Mouse (Mus musculus) mouse trophoblast stem cell (cell line): Measurements from ENCODE around the gene Fam163a.
"Not testable (repeated sequence)": the region's sequence is repeated elsewhere in the genome, so short reads cannot be mapped to it uniquely, and the experiment has no call there.

Experiments
- in situ Hi-C, 2 experiments: fragments of 300-500 bp; cut with MseI, MboI; formaldehyde crosslinking; loops; 2 replicates in 1 of 2; 3 replicates in 1 of 2; pipeline ENCODE4 v1.15.1; 2025

Fam163a gene

GRCm38 (mm10) chr1:156204656-156205131 is at the start of gene Fam163a:
Gene Fam163a, minus strand, starts transcription at chr1:156205026.
- in situ Hi-C loops: no loop called here

DNA sequence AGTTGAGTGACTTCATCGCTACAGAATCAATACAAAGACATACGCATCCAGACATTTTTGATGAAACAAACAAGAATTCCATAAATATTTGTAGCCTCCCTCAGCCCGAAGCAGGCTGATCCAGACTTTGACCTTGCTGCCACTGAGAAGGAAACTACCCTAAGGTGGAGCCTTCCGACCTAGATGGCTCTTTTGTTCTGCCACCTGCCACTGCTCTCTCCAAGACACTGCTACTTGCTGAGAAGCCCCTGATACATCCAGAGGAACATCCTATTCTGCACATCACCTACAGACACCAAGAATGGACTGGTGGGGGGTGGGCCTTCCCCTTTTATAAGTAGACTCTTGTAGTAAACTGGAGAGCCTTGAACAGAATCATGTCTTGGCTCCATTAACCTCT is 46.3 kb upstream of the Fam163a start:
- in situ Hi-C loops: not testable (repeated sequence)

GRCm38 (mm10) chr1:156247893-156248292 is 43.1 kb upstream of the Fam163a start:
- in situ Hi-C loops: no loop called here

DNA sequence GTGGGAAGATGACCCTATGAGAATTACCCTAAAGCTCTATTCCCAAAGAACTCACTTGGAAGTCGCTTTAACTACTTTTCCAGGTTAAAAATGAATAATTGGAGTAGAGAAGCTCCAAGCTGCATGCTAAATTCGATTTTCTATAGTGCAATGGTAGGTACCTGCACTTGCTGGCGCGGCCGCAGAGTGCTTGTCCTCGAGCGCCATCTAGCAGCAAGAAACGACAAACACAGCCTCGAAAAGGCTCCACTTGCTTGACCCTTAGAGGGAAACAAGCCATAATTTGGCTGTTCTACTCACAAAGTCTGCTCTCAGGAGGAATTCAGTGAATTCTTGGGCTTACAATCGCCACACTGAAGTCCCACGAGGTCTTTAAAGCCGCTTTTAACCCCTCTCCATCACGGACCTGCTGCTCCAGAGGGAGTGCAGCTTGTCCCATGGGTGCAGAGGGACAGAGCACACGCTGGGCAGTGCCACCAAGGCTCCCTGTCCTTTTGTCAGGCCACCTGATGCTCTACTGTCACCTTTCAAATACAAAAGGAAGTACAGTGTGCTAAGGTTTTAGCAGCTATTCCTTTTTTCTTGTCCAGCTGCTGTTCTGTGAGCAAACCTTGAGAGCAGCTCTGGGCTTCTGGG is 37.0 kb upstream of the Fam163a start:
- in situ Hi-C loops: no loop called here

DNA sequence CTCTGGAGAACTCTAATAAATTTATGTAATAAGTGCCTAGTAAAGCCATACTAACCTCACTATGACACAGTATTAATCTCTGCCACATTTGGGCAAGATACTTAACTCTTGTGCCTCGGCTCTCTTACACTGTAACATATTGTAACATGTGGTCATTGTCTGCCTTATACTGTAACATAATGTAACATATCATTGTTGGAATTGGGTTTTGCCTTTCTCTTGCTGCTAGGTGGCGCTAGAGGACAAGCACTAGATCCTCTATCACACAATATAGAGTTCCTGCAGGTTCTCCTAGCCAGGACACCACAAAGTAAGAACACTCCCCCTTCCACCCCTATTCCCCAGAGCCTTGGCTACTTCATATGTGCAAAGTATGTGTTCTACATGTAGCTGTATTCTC is 36.2 kb upstream of the Fam163a start:
- in situ Hi-C loops: no loop called here

GRCm38 (mm10) chr1:156231122-156231521 is 26.3 kb upstream of the Fam163a start:
- in situ Hi-C loops: no loop called here

- in situ Hi-C loops: no loop called here
Measured at GRCm38 (mm10) chr1:156230339-156231089, 25.7 kb upstream of the Fam163a start.

GRCm38 (mm10) chr1:156229448-156229847 is 24.6 kb upstream of the Fam163a start:
- in situ Hi-C loops: no loop called here

DNA sequence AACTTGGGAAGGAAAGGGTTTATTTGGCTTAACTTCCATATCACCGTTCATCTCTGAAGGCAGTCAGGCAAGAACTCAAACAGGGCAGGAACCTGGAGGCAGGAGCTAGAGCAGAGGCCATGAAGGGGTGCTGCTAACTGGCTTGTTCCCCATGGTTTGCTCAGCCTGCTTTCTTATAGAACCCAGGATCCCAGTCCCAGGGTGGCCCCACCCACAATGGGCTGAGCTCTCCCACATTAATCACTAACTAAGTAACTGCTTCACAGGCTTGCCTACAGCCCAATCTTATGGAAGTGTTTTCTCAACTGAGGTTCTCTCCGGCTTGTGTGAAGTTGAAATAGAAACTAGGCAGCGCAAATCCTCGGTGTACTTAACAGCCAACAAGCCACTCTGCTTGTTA is 23.9 kb upstream of the Fam163a start:
- in situ Hi-C loops: no loop called here

DNA sequence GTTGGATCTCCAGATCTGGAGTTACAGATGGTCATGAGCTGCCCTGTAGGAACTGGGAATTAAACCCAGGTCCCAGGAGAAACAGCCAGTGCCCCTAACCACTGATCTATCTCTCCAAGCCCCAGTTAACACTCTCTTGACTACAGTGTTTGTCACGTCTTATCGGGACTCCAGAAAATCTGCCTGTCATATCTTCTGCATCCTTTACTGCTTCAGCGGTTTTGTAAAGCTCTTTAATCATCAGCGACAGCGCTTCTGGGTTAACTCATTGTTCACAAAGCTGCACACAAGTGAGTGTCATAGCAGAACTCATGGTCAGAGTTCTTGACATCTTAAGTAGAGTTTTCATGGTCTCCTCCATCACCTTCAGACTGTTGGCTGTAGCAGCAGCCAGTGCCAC is 22.1 kb upstream of the Fam163a start:
- in situ Hi-C loops: no loop called here

DNA sequence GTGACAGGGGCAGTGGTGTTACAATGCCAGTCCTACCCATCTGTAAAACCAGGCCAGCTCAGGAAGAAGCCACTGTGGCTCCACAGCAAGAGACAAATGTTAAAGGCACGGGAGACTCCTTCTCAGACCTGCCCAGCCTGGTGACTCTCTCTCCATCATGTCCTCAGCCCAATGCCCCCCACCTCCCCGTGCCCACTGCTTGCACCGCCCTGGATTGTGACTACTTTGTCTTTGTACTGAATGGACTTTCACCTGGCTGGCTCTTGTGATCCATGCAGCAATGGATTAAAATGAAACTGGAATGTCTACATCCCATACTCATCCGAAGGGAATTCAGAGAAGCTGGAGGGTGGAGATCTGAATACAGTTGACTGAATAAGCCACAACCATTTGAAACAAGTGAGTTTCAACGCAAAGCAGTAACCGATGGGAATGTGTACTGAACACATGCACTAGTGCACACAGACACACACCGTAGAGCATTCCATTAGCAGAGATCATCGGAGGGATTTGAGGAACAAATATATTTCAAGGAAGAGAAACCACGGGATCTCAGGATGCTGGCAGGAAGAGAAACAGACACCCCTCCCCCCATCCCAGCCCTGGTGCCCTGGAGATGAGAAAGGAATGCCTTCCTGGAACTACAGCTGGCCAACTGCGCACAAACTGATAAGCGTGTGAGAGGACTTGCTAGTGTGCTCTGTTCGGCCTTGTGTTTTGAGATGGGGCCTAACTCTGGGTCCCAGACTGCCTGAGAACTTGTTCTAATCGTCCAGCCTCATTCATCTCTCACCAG is 17.6 kb upstream of the Fam163a start:
- in situ Hi-C loops: no loop called here

GRCm38 (mm10) chr1:156221327-156221726 is 16.5 kb upstream of the Fam163a start:
- in situ Hi-C loops: no loop called here

GRCm38 (mm10) chr1:156218573-156218972 is 13.7 kb upstream of the Fam163a start:
- in situ Hi-C loops: no loop called here

DNA sequence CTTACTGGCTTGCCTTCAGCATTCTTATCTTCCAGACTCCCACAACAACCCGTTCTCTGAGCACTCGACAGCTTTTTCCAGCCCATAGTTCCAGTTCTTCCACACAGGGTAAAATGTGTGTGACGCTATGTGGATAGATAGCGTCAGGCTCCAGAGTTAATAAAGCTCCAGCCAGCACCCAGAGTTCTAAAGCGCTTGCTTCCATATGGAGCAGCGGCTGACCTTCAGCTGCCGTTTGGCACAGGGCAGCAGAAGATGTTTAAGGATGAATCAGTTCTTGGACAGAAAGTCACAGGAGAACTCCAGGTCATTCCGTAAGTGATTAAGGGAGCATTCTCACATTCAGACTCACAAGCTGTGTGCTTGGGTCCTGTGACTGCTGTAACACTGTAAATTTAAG is 13.1 kb upstream of the Fam163a start:
- in situ Hi-C loops: no loop called here

- in situ Hi-C loops: no loop called here
Measured at GRCm38 (mm10) chr1:156217393-156217792, 12.6 kb upstream of the Fam163a start.

DNA sequence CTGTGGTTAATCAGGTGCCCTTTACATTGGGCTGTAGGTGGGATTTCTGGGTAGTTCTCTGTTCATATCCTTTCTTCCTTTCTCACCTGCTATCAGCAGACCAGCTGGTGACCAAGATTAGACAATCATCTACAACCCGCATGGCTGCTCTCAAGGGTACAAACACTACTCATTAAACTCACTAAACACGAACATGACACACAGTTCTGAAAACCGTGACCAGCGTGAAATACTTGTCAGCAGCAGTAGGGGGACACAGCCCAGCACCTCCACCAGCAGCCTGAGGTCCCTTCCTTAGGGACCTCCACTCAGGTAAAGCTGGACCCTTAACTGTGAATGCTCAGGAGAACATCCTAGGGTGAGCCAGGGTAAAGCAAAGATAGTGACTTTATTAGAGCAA is 11.4 kb upstream of the Fam163a start:
- in situ Hi-C loops: no loop called here

DNA sequence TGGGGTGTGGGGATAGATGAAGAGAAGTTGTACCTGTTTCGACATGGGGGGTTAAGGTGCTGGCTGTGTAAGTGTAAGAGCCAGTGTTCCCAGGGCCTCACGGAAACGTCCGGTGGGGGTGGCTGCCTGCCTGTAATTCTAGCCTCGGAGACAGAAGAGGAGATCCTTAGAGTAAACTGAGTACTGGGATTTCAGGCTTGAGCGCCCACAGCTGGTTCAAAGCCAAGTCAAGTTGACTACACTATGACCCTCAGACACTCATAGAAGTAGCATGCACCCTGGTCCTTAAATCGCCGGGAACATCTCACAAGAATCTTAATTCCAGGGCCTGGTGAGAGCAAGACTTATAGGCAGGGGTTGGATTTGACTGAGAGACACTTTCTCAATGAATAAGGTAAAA is 9.8 kb upstream of the Fam163a start:
- in situ Hi-C loops: no loop called here

- in situ Hi-C loops: no loop called here
Measured at GRCm38 (mm10) chr1:156212923-156213322, 8.1 kb upstream of the Fam163a start.

DNA sequence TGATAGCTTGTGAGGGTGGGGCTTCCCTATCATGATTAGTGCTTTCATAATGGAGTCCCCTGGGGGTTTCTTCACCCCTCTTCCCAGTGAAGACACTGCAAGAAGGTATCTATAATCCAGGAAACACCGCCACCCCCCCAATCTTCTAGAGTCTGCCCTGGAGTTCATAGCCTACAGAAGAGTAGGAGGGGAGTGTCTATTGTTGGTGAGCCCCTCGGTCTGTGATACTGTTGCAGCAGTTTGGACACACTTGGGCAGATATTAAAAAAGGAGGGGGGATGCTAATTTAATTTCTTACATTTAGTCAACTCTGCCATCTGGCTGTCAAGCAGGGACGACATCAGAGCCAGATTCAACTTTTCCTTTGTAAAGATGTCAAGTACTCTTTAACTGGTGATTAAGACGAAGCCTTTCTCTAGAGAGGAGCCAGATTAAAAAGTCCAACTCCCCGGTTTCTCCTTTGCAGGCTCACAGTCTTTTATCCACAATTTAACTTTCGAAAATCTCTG is 7.0 kb upstream of the Fam163a start:
- in situ Hi-C loops: no loop called here

- in situ Hi-C loops: no loop called here
Measured at GRCm38 (mm10) chr1:156205164-156205563, 338 bp upstream of the Fam163a start.

DNA sequence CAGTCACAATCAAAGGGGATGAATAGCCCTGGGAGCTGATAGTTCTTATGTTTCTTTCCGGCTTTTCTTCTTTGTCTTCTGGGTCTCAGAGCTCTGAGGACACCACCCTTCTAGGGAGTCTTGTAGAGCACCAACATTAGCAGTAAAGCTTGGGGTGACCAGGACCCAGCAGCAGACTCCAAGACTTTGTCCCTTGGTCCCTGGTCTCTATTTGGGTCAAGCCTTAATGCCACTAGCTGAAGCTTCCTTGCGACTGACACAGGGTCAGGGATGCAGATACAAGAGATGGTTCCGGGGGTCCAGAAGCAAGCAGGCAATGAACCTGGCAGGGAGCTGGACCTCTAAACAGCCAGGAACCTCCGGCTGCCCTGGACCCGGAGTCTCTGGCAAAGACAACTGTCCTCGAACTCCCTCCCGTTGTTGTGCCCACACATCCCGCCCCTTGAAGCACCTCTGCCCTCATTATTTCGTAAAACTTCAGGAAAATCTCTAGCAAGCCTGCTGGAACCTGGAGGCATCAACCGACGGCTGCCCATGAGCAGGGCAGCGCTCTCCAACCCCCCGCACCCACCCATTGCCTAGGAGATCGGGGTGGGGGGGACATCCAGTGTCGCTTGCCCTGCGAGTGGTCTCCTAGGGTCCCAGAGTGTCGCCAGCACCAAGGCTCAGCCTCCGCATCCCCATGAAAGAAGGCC is 718 bp downstream of the Fam163a start:
- in situ Hi-C loops: no loop called here

DNA sequence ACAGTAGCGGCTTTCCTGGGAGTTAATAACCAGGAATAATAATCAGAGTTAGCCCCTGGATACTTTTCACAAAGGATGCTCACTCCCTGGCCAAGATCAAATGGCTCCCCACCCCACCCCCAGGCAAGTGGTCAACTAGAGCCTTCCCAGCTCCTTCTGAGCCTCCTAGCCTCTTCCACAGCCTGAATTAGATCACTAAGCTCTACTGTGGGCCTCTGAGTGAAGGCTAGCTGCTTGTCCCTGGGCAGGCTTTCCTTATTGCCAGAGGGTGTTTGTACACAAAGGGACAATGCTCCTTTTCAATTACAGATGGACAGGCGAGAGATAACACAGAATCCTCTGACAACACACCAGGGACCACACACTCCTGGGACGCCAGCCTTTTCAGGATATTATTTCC is 2.2 kb downstream of the Fam163a start:
- in situ Hi-C loops: no loop called here
